Mouse (Mus musculus) embryonic fibroblast, embryonic 13.5 days (primary cell): ENCODE data around the gene Cyb5d1.

Experiments
- CTCF ChIP-seq: IDR thresholded peaks from 2 replicates; pipeline ENCODE4 v1.5.1; 2011; ENCODE audit warnings: mild to moderate bottlenecking, control low read depth, low read length, moderate library complexity, borderline replicate concordance; ENCODE audit not compliant: insufficient read depth
- POLR2A ChIP-seq: IDR thresholded peaks from 2 replicates; pipeline ENCODE4 v1.6.1; 2011; ENCODE audit warnings: low read depth, mild to moderate bottlenecking, control low read depth, low read length, moderate library complexity

DNA sequence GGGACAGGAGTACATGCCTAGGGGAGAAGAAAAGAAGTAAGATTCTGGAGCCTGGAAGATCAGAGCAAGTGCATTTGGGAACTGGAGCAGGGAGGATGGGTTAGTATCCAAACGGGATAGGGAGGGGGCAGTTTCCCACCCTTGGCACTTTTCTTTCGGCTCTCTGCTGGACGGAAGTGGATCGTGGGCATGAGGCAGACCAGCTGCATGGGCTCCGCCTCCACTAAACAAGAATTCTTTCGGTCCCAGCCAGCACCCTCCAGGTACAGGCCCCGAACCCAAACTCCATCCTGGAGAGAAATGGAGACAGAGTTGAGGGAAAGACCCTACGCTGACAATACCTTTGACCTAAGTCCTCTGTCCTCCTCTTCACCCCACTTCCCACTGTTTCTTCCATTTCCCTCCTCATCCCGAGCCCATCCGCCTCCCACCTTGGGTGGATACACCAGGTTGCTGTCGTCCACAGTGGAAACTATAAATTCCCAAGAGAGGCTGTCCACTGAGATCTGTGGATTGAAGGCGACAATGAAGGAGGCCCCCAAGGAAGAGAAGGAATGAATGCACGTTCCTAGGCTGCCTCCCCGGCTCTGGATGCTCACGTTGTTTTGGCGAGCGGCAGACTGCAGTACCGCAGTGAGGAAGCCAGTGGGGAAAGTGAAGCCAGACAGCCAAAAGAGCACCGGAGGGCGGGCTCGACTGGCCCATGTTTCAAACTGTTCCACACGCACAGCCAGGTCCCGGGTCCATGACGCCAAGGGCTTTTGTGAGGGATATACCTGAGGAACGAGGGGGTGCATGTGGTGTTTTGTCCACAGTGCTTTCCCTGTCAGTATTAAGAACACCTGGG lies 25.9 kb upstream of the Cyb5d1 start:
- TF ChIP-seq CTCF (no peak), POLR2A (no peak)
